Comparison of ENCODE assay signal across 8 mouse cellular contexts in the genomic region with DNA sequence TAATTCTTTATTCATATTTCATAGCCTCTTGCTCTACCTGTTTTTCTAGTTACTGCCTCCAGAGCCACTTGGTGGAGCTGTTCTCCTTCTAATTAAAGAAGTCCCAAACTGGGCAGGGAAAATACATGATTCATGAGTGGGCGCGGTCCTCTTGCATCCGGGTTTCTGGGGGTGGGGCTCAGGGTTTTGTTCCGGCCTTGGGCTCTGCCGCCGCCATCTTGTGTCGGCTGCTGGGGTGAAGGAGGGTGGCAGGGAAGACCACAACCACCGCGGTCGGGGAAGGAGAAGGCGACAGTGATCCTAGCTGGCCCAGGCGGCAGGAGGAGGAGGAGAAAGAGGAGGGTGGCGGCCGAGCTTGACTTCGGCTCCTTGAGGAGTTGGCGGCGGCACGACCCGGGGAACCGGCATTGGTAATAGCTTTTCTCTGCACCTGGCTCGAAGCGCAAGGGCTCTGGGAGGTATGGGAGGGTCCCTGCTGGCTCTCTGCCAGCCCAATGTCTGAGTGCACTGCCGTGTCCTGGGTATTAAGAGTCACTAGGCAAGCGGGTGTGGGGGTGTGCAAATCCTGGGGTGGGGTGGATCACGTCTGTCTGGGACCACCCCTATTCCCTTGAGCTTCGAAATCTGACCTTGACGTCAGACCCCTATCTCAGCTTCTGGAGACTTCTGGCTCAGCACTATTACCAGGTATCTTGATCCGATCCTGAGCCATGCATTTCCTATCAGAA. TPM values are rescaled to one million over a fixed set of nuclear protein-coding genes. Genes with fewer than 3 reads are reported as not detected.
DNase-seq lines count a peak whose midpoint lies in the region; ATAC-seq lines count a peak whose summit lies in the region.

No protein-coding gene starts in this region.

- H3K27me3 ChIP-seq in forebrain, embryonic 10.5 days (ENCODE audit: poor library complexity, severe bottlenecking): no peaks in the 10 kb centered on the region
- no peaks in the 10 kb centered on the region for H3K27me3 ChIP-seq in heart, embryonic 16.5 days (ENCODE audit: control insufficient read depth, insufficient read depth, low read length)
- H3K27me3 ChIP-seq in liver, embryonic 15.5 days: no peaks in the 10 kb centered on the region
- H3K27me3 ChIP-seq in neural tube, embryonic 12.5 days (replicated peaks): no peaks in the 10 kb centered on the region

- peak overlapping the region; percentile 66 for H3K4me3 ChIP-seq in forebrain, embryonic 10.5 days
- peak overlapping the region; percentile 73 for H3K4me3 ChIP-seq in heart, embryonic 16.5 days (ENCODE audit: low read length)
- H3K4me3 ChIP-seq in liver, embryonic 15.5 days (replicated peaks): peak overlapping the region; percentile 73
- peak overlapping the region; percentile 58 for H3K4me3 ChIP-seq in neural tube, embryonic 12.5 days

- WGBS in forebrain, embryonic 10.5 days: 14% methylated on average over 28 of the region's 28 CpGs
- 10% methylated on average over 27 of the region's 28 CpGs for WGBS in heart, embryonic 16.5 days
- 19% methylated on average over 28 of the region's 28 CpGs for WGBS in liver, embryonic 15.5 days (ENCODE audit: insufficient replicate concordance)
- 18% methylated on average over 28 of the region's 28 CpGs for WGBS in neural tube, embryonic 12.5 days

- peak overlapping the region; percentile 70 for H3K4me2 ChIP-seq in heart, embryonic 16.5 days (ENCODE audit: low read depth, low read length)
- peak overlapping the region; percentile 70 for H3K4me2 ChIP-seq in liver, embryonic 15.5 days
- H3K4me2 ChIP-seq in neural tube, embryonic 12.5 days (replicated peaks): peak overlapping the region; percentile 59

- peak overlapping the region; percentile 90 for H3K27ac ChIP-seq in forebrain, embryonic 10.5 days
- H3K27ac ChIP-seq in heart, embryonic 16.5 days (ENCODE audit: low read length): peak overlapping the region; percentile 79
- H3K27ac ChIP-seq in liver, embryonic 15.5 days (replicated peaks): peak overlapping the region; percentile 77
- H3K27ac ChIP-seq in neural tube, embryonic 12.5 days: peak overlapping the region; percentile 68

- H3K9me3 ChIP-seq in forebrain, embryonic 10.5 days: no peaks in the 10 kb centered on the region
- no peaks in the 10 kb centered on the region for H3K9me3 ChIP-seq in heart, embryonic 16.5 days (replicated peaks; ENCODE audit: control insufficient read depth, low read length)
- no peaks in the 10 kb centered on the region for H3K9me3 ChIP-seq in liver, embryonic 15.5 days (replicated peaks)
- H3K9me3 ChIP-seq in neural tube, embryonic 12.5 days: no peaks in the 10 kb centered on the region

- peak overlapping the region; percentile 88 for H3K9ac ChIP-seq in heart, embryonic 16.5 days (ENCODE audit: low read length)
- peak overlapping the region; percentile 75 for H3K9ac ChIP-seq in liver, embryonic 15.5 days
- H3K9ac ChIP-seq in neural tube, embryonic 12.5 days: peak overlapping the region; percentile 67

- peak; percentile 82 for ATAC-seq in heart, embryonic 16.5 days (replicated peaks; ENCODE audit: extremely low read depth, insufficient read depth, low FRiP score)
- ATAC-seq in liver, embryonic 15.5 days (ENCODE audit: insufficient read depth): peak; percentile 86
- peak; percentile 88 for ATAC-seq in neural tube, embryonic 12.5 days (ENCODE audit: low FRiP score, low read depth)

- H3K4me1 ChIP-seq in forebrain, embryonic 10.5 days: peaks cover 10% of the 10 kb centered on the region
- H3K4me1 ChIP-seq in heart, embryonic 16.5 days (ENCODE audit: control insufficient read depth, insufficient read depth, low read length): peaks cover 14% of the 10 kb centered on the region
- peaks cover 32% of the 10 kb centered on the region for H3K4me1 ChIP-seq in liver, embryonic 15.5 days (replicated peaks)
- peaks cover 4% of the 10 kb centered on the region; the same call in 1 of the 2 replicates for H3K4me1 ChIP-seq in neural tube, embryonic 12.5 days

- peaks cover 33% of the 10 kb centered on the region for H3K36me3 ChIP-seq in forebrain, embryonic 10.5 days (replicated peaks)
- H3K36me3 ChIP-seq in heart, embryonic 16.5 days (ENCODE audit: control insufficient read depth, insufficient read depth): no peaks in the 10 kb centered on the region
- peaks cover 7% of the 10 kb centered on the region for H3K36me3 ChIP-seq in liver, embryonic 15.5 days (replicated peaks)
- H3K36me3 ChIP-seq in neural tube, embryonic 12.5 days: peaks cover 4% of the 10 kb centered on the region; the same call in 1 of the 2 replicates

- DNase-seq in CD8-positive naive resting alpha-beta T cell, adult 2 months (ENCODE audit: low read depth in 2 of 2, low spot score in 2 of 2): peak; percentile 77 to 81
- DNase-seq in c-Kit-positive CD71-negative TER-119-negative erythroid progenitor cells, embryonic 14.5 days (ENCODE audit: low read depth): peak; percentile 74
- DNase-seq in forebrain, embryonic 10.5 days (ENCODE audit: extremely low spot score, low spot score): peak; percentile 80
- peak; percentile 88 to 93 for DNase-seq in kidney, postnatal 36 days
- DNase-seq in telencephalon, adult 2 months (ENCODE audit: low read depth, low spot score): peak; percentile 82

RNA-seq across cellular contexts. Expression of a gene that starts 4.8 kb away (rescaled TPM):
- 251 and 252 TPM in 2 replicates for polyA plus RNA-seq in forebrain, embryonic 10.5 days (2016; fragmentation: Nextera tagmentation; extraction: Ambion mirVana)
- polyA plus RNA-seq in heart, embryonic 16.5 days (2015; fragmentation: Nextera tagmentation; extraction: Ambion mirVana): 164 and 172 TPM in 2 replicates
- polyA plus RNA-seq in liver, embryonic 15.5 days (2015; fragmentation: Nextera tagmentation; extraction: Ambion mirVana): 92.2 and 98.5 TPM in 2 replicates
- polyA plus RNA-seq in neural tube, embryonic 12.5 days (2016; fragmentation: Nextera tagmentation; extraction: Ambion mirVana): 380 and 406 TPM in 2 replicates

RNA-seq across cellular contexts. Expression of a gene that starts 24.9 kb away (rescaled TPM):
- polyA plus RNA-seq in forebrain, embryonic 10.5 days (2016; fragmentation: Nextera tagmentation; extraction: Ambion mirVana): 109 and 113 TPM in 2 replicates
- polyA plus RNA-seq in heart, embryonic 16.5 days (2015; fragmentation: Nextera tagmentation; extraction: Ambion mirVana): 112 and 118 TPM in 2 replicates
- 34.3 and 37.4 TPM in 2 replicates for polyA plus RNA-seq in liver, embryonic 15.5 days (2015; fragmentation: Nextera tagmentation; extraction: Ambion mirVana)
- polyA plus RNA-seq in neural tube, embryonic 12.5 days (2016; fragmentation: Nextera tagmentation; extraction: Ambion mirVana): 160 and 180 TPM in 2 replicates

RNA-seq across cellular contexts. Expression of a gene that starts 40.8 kb away (rescaled TPM):
- polyA plus RNA-seq in forebrain, embryonic 10.5 days (2016; fragmentation: Nextera tagmentation; extraction: Ambion mirVana): 51.7 and 54.1 TPM in 2 replicates
- polyA plus RNA-seq in heart, embryonic 16.5 days (2015; fragmentation: Nextera tagmentation; extraction: Ambion mirVana): 35.0 and 35.2 TPM in 2 replicates
- 6.0 and 6.1 TPM in 2 replicates for polyA plus RNA-seq in liver, embryonic 15.5 days (2015; fragmentation: Nextera tagmentation; extraction: Ambion mirVana)
- polyA plus RNA-seq in neural tube, embryonic 12.5 days (2016; fragmentation: Nextera tagmentation; extraction: Ambion mirVana): 81.8 and 90.1 TPM in 2 replicates

RNA-seq across cellular contexts. Expression of a gene that starts 45.5 kb away (rescaled TPM):
- polyA plus RNA-seq in forebrain, embryonic 10.5 days (2016; fragmentation: Nextera tagmentation; extraction: Ambion mirVana): 173 and 180 TPM in 2 replicates
- 430 and 467 TPM in 2 replicates for polyA plus RNA-seq in heart, embryonic 16.5 days (2015; fragmentation: Nextera tagmentation; extraction: Ambion mirVana)
- 142 and 158 TPM in 2 replicates for polyA plus RNA-seq in liver, embryonic 15.5 days (2015; fragmentation: Nextera tagmentation; extraction: Ambion mirVana)
- 207 and 224 TPM in 2 replicates for polyA plus RNA-seq in neural tube, embryonic 12.5 days (2016; fragmentation: Nextera tagmentation; extraction: Ambion mirVana)

RNA-seq across cellular contexts. Expression of a gene that starts 45.6 kb away (rescaled TPM):
- 110 and 111 TPM in 2 replicates for polyA plus RNA-seq in forebrain, embryonic 10.5 days (2016; fragmentation: Nextera tagmentation; extraction: Ambion mirVana)
- polyA plus RNA-seq in heart, embryonic 16.5 days (2015; fragmentation: Nextera tagmentation; extraction: Ambion mirVana): 43.9 and 47.0 TPM in 2 replicates
- polyA plus RNA-seq in liver, embryonic 15.5 days (2015; fragmentation: Nextera tagmentation; extraction: Ambion mirVana): 28.5 and 31.2 TPM in 2 replicates
- polyA plus RNA-seq in neural tube, embryonic 12.5 days (2016; fragmentation: Nextera tagmentation; extraction: Ambion mirVana): 72.1 and 75.2 TPM in 2 replicates

Comparison
In these comparisons a context has a peak if more than half of its experiments do, and no peak if none do; other contexts are left out.
1. Peak in every context shown above with its lines: DNase-seq, ATAC-seq, H3K4me3 ChIP-seq and H3K27ac ChIP-seq.